Mouse (Mus musculus): ENCODE results near the gene Tmtc2. TPM values are rescaled to one million over a fixed set of nuclear protein-coding genes. Genes with fewer than 3 reads are reported as not detected.

The Tmtc2 gene
- polyA plus RNA-seq, 1 experiment from 2014 or later: 8.1 TPM

DNA sequence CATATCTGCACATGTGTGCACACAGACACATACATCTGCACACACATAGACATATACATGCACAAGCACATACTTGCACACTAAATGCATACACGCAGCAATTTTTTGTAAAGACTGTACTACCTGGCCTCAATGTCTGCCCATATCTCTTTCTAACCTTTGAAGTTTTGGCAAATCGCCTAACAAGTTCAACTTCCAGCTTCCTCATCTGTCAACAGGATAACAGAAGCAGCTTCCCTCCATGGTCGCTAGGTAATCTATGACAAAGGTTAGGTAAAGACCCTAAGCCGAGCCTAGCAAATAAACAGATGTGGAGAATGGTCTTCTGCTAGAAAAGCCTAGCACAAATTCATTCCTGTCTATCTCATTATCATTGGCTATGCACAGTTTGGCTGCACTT, 37.3 kb downstream of the Tmtc2 start:
- 91% methylated on average over 4 of the region's 4 CpGs for WGBS
- Histone ChIP-seq H3K4me2 (ENCODE audit: low read length) (no peak overlapping the region), H3K27ac (replicated peaks; ENCODE audit: low read depth, low read length) (no peak overlapping the region), H3K9me3 (ENCODE audit: control insufficient read depth, low read length) (no peaks in the 10 kb centered on the region), H3K36me3 (ENCODE audit: control insufficient read depth, insufficient read depth, low read length) (no peaks in the 10 kb centered on the region), H3K27me3 (ENCODE audit: control insufficient read depth, insufficient read depth, low read length) (no peaks in the 10 kb centered on the region), H3K9ac (replicated peaks; ENCODE audit: low read length) (no peak overlapping the region), H3K4me1 (ENCODE audit: control insufficient read depth, insufficient read depth, low read length) (peaks cover 7% of the 10 kb centered on the region), H3K4me3 (replicated peaks; ENCODE audit: low read depth, low read length) (no peak overlapping the region)
- no peak for DNase-seq
- no peak for ATAC-seq (ENCODE audit: low FRiP score, low TSS enrichment)

DNA sequence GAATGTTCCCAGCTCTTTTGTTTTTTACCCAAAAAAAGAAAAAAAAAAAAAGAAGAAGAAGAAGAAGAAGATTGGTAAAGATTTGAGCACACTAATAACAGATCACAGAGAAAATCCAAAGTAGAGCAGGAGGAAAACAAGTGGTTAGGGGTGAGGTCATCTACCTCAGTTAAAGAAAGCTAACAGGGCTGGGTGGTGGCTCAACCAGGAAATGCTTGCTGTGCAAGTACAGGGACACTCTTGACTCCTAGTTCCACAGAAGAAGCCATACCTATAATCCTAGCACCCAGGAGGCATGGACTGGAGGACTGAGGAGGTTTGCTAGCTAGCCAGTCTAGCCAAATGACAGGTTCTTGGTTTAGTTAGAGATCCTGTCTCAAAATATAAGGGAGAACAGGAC, 38.4 kb downstream of the Tmtc2 start:
- DNase-seq (no peak), ATAC-seq (ENCODE audit: low FRiP score, low TSS enrichment) (no peak)
- H3K4me3 ChIP-seq (replicated peaks; ENCODE audit: low read depth, low read length): no peak overlapping the region
- no peaks in the 10 kb centered on the region for H3K36me3 ChIP-seq (ENCODE audit: control insufficient read depth, insufficient read depth, low read length)
- H3K4me2 ChIP-seq (ENCODE audit: low read length): no peak overlapping the region
- H3K4me1 ChIP-seq (ENCODE audit: control insufficient read depth, insufficient read depth, low read length): peaks cover 10% of the 10 kb centered on the region
- H3K27ac ChIP-seq (replicated peaks; ENCODE audit: low read depth, low read length): no peak overlapping the region
- H3K9me3 ChIP-seq (ENCODE audit: control insufficient read depth, low read length): no peaks in the 10 kb centered on the region
- no peaks in the 10 kb centered on the region for H3K27me3 ChIP-seq (ENCODE audit: control insufficient read depth, insufficient read depth, low read length)
- H3K9ac ChIP-seq (replicated peaks; ENCODE audit: low read length): no peak overlapping the region

DNA sequence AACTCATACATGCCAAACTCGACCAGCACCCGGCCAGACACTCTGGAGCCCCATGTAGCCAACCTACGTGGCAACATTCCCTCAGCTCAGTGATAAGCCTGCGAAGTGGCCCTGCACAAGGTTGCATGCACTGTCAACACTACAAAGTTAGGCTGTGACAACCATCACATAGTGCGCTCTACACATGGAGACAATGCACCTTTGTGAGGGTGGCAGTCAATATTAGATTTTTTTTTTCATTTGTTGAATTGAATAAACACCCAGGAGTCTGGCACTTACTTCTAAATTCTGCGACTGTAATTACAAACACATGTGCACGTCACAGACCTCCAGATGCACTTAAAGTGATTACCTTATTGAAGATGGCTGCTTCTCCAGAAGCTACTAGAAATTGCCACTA, 41.5 kb downstream of the Tmtc2 start:
- no peaks in the 10 kb centered on the region for H3K27me3 ChIP-seq (ENCODE audit: control insufficient read depth, insufficient read depth, low read length)
- no peak overlapping the region for H3K9ac ChIP-seq (replicated peaks; ENCODE audit: low read length)
- H3K9me3 ChIP-seq (ENCODE audit: control insufficient read depth, low read length): no peaks in the 10 kb centered on the region
- ATAC-seq (ENCODE audit: low FRiP score, low TSS enrichment): no peak
- H3K4me2 ChIP-seq (ENCODE audit: low read length): no peak overlapping the region
- H3K36me3 ChIP-seq (ENCODE audit: control insufficient read depth, insufficient read depth, low read length): no peaks in the 10 kb centered on the region
- 0 out of 2 replicates have a peak, but pooled peaks cover 3% of the 10 kb centered on the region for H3K4me1 ChIP-seq (ENCODE audit: control insufficient read depth, insufficient read depth, low read length)
- H3K27ac ChIP-seq (replicated peaks; ENCODE audit: low read depth, low read length): no peak overlapping the region
- DNase-seq: no peak
- 84% methylated on average over 7 of the region's 7 CpGs for WGBS
- no peak overlapping the region for H3K4me3 ChIP-seq (replicated peaks; ENCODE audit: low read depth, low read length)

DNA sequence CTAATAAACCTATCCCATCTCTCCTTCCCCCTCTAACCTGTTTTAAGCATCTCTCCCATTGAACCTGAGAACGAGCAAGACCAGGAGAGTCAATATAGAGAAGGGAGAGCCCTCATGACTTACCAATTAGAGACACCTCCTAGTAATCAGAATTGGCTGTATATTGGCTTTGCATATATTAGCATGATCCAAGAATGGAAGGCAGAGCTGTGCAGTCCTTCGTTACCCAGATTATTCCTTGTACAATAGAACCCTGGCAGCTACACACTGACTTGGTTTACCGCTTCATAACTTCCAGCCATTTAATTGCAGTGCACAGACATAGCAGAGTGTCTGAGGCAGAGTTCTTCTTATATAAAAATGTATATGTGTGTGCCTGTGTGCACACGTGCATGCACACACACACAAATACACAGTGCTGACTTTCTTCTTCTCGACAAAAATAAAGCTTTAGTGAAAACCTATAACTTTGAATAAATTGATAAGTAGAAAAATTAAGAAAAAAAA, 42.2 kb downstream of the Tmtc2 start:
- 74% methylated on average over 5 of the region's 5 CpGs for WGBS
- ATAC-seq (ENCODE audit: low FRiP score, low TSS enrichment): no peak
- DNase-seq: no peak

DNA sequence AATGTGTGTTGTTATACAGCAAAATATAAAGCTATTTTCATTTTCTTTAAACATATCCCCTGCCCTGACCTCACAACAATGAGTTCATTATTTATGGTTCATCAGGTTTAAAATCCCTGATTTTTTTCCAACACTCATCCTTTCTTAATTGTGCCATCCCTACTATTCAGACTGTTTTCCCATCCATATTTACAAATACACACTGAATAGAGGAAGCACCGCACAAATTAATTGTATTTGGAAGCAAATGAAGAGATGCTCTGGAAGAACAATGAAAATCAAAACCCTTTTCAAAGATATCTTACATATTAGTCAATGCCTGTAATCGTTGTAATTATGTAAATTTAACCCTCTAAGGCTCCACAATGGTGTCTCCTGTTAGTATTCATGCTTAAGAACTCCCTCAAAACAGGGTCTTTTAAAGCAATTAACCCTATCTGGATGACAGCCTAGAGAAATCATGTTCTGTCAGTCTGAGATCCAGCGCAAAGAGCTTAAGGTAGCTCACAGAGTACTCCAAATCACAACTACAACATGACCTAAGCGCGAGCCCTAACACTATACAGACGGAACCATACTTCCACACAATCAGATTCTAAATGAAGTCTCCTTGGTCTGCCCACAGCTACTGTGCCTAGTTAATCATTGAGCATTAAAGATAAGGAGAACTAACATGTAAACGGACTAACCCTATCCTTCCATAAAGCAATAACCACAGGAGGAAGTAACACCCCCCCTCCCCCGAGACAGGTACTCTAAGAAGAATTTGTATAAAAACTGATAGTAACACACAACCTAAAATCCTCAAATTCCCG, 43.0 kb downstream of the Tmtc2 start:
- Histone ChIP-seq H3K4me2 (ENCODE audit: low read length) (no peak overlapping the region), H3K27ac (replicated peaks; ENCODE audit: low read depth, low read length) (no peak overlapping the region), H3K4me1 (ENCODE audit: control insufficient read depth, insufficient read depth, low read length) (0 out of 2 replicates have a peak, but pooled peaks cover 7% of the 10 kb centered on the region), H3K4me3 (replicated peaks; ENCODE audit: low read depth, low read length) (no peak overlapping the region), H3K27me3 (ENCODE audit: control insufficient read depth, insufficient read depth, low read length) (no peaks in the 10 kb centered on the region), H3K9ac (replicated peaks; ENCODE audit: low read length) (no peak overlapping the region), H3K36me3 (ENCODE audit: control insufficient read depth, insufficient read depth, low read length) (no peaks in the 10 kb centered on the region), H3K9me3 (ENCODE audit: control insufficient read depth, low read length) (no peaks in the 10 kb centered on the region)
- no peak for ATAC-seq (ENCODE audit: low FRiP score, low TSS enrichment)
- DNase-seq: no peak
- 74% methylated on average over 9 of the region's 9 CpGs for WGBS

More for the DNA sequence above, 42.2 kb downstream of the Tmtc2 start:
- Histone ChIP-seq H3K4me2 (ENCODE audit: low read length) (no peak overlapping the region), H3K4me1 (ENCODE audit: control insufficient read depth, insufficient read depth, low read length) (0 out of 2 replicates have a peak, but pooled peaks cover 3% of the 10 kb centered on the region), H3K9me3 (ENCODE audit: control insufficient read depth, low read length) (no peaks in the 10 kb centered on the region), H3K36me3 (ENCODE audit: control insufficient read depth, insufficient read depth, low read length) (no peaks in the 10 kb centered on the region), H3K27me3 (ENCODE audit: control insufficient read depth, insufficient read depth, low read length) (no peaks in the 10 kb centered on the region), H3K4me3 (replicated peaks; ENCODE audit: low read depth, low read length) (no peak overlapping the region), H3K27ac (replicated peaks; ENCODE audit: low read depth, low read length) (no peak overlapping the region), H3K9ac (replicated peaks; ENCODE audit: low read length) (no peak overlapping the region)

DNA sequence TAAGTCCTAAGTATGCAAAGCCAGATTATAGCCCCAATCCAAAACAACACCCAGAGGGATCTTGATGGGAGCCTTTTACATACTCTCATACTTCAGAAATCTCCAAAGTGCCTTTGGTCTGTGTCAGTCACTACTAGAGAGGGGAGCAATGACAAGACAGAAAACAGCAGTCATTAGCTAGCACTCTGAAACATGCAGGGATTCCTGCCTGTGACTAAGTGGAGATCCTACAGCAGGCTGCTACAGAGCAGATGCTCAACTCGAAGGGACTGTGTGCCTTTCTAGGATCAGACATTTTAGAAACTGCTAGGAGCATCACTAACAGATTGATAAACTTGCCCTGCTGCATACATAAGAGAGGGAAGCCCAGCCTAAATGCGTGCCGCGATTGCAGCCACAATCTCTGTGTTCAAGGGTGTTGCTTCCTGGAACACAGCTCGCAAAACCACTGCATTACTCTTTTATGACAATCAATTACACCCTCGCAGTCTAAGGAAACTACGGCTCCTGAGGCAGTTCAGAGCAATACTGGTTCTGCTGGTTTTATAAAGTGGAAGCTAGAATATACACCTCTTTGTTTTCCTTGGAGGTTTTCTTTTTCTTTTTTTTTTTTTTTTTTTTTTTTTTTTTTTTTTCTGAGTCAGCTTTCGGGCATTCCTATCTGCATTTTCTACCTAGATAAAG, 50.7 kb downstream of the Tmtc2 start:
- DNase-seq: no peak
- H3K27ac ChIP-seq (replicated peaks; ENCODE audit: low read depth, low read length): peak overlapping the region; percentile 38; the same call in 1 of the 2 replicates
- H3K27me3 ChIP-seq (ENCODE audit: control insufficient read depth, insufficient read depth, low read length): no peaks in the 10 kb centered on the region
- no peak for ATAC-seq (ENCODE audit: low FRiP score, low TSS enrichment)
- H3K9me3 ChIP-seq (ENCODE audit: control insufficient read depth, low read length): no peaks in the 10 kb centered on the region
- peaks cover 12% of the 10 kb centered on the region; the same call in 1 of the 2 replicates for H3K4me1 ChIP-seq (ENCODE audit: control insufficient read depth, insufficient read depth, low read length)
- H3K36me3 ChIP-seq (ENCODE audit: control insufficient read depth, insufficient read depth, low read length): no peaks in the 10 kb centered on the region
- 50% methylated on average over 8 of the region's 8 CpGs for WGBS
- H3K4me3 ChIP-seq (replicated peaks; ENCODE audit: low read depth, low read length): no peak overlapping the region
- no peak overlapping the region for H3K9ac ChIP-seq (replicated peaks; ENCODE audit: low read length)
- no peak overlapping the region for H3K4me2 ChIP-seq (ENCODE audit: low read length)

DNA sequence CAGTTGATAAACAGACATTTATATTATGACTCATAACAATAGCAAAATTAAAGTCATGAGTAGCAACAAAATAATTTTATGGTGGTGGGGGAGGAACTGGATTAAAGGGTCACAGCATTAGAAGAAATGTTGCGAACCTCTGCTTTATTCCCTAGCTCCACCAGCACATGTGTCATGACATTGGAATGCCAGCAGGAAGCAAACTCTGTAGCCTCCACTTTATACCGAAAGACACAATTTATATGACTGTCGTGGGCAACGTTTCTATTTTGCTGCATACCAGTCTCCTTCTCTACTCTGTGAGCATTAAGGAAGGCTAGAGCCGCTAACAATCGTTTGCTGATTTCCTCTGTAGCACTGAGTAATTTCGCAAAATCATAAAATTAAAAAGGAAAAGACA, 51.8 kb downstream of the Tmtc2 start:
- WGBS: 79% methylated on average over 7 of the region's 7 CpGs

DNA sequence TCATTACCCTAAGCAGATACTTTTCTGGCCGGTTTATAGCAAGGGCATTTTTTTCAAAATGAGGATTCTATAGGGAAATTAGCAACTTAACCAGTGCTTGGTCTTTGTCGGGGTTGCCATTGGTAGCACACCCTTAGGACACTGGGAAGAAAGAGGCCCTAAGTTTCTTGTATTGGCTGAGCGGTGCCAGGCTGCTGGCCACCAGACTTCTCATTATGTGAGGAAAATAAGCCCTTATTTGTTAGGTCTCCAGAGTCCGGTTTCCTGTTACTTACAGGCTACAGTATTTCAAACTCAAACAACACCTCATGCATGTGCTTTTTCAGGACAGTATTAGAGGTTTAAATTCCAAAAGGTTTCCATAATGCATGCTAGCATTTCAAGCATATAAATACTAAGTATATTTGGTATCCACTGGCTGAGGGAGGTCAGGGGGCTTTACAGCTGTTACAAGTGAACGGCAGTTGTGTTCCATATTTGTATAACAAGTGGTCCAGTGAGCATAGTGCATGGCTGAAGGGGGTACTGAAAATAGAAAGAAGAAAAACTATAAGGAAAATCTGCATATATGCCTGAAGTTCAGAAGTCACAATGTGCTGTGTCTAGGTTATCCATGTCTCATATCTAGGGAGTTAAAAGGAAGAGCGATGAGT, 55.0 kb downstream of the Tmtc2 start:
- Histone ChIP-seq H3K36me3 (ENCODE audit: control insufficient read depth, insufficient read depth, low read length) (no peaks in the 10 kb centered on the region), H3K4me2 (ENCODE audit: low read length) (no peak overlapping the region), H3K27me3 (ENCODE audit: control insufficient read depth, insufficient read depth, low read length) (no peaks in the 10 kb centered on the region), H3K27ac (replicated peaks; ENCODE audit: low read depth, low read length) (no peak overlapping the region), H3K4me3 (replicated peaks; ENCODE audit: low read depth, low read length) (no peak overlapping the region), H3K4me1 (ENCODE audit: control insufficient read depth, insufficient read depth, low read length) (peaks cover 4% of the 10 kb centered on the region; the same call in 1 of the 2 replicates), H3K9me3 (ENCODE audit: control insufficient read depth, low read length) (no peaks in the 10 kb centered on the region), H3K9ac (replicated peaks; ENCODE audit: low read length) (no peak overlapping the region)
- 74% methylated on average over 6 of the region's 6 CpGs for WGBS
- ATAC-seq (ENCODE audit: low FRiP score, low TSS enrichment) (no peak), DNase-seq (no peak)

More for the DNA sequence above, 51.8 kb downstream of the Tmtc2 start:
- Histone ChIP-seq H3K4me1 (ENCODE audit: control insufficient read depth, insufficient read depth, low read length) (peaks cover 12% of the 10 kb centered on the region; the same call in 1 of the 2 replicates), H3K36me3 (ENCODE audit: control insufficient read depth, insufficient read depth, low read length) (no peaks in the 10 kb centered on the region), H3K4me3 (replicated peaks; ENCODE audit: low read depth, low read length) (no peak overlapping the region), H3K4me2 (ENCODE audit: low read length) (no peak overlapping the region), H3K9me3 (ENCODE audit: control insufficient read depth, low read length) (no peaks in the 10 kb centered on the region), H3K27ac (replicated peaks; ENCODE audit: low read depth, low read length) (no peak overlapping the region), H3K9ac (replicated peaks; ENCODE audit: low read length) (no peak overlapping the region), H3K27me3 (ENCODE audit: control insufficient read depth, insufficient read depth, low read length) (no peaks in the 10 kb centered on the region)
- no peak for DNase-seq
- no peak for ATAC-seq (ENCODE audit: low FRiP score, low TSS enrichment)
